8 mouse cellular contexts compared by ENCODE assay signal in the genomic region with DNA sequence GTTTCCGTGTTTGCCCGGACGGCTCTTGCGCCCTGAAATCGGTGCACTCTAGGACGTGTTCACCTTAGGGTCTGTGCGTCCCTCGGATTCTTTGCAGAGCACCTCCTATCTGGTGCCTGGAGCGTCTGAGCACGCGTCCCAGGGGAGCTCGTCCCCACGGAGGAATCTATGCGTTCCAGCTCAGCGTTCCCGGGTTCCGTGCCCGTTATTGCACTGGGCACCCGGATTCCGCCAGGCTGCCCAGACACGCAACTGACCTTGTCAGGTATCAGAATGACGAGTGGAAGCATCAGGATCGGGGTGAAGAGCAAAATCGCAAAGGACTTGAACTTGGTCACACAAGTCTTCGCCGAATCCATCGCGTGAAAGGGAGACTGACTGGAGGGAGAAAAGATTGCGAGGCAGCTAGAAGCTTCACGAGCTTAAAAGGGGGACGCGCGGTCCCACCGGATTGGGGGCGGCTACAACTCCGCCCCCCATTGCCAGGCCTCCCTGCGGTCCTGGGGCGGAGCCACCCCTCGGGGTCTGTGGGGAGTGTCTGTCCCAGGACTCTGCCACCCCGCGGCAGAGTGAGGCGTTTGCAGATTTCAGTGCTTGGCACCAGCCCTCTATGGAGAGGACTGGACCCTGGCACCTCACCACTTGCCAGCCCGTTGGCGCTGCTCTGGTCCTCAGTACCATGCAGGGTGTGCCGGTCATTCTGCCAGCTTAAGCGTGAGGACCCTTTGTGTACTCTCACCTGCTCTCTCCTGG. TPM values are rescaled to one million over a fixed set of nuclear protein-coding genes. Genes with fewer than 3 reads are reported as not detected.
DNase-seq lines count a peak whose midpoint lies in the region; ATAC-seq and TF ChIP-seq lines count a peak whose summit lies in the region.

No protein-coding gene starts in this region.

- TF ChIP-seq CTCF in cortical plate, adult 2 months (IDR thresholded peaks at IDR 0.05; ENCODE audit: extremely low read depth, insufficient read depth, low read length) = peak; percentile 14; the same call in 1 of the 2 replicates

- H3K27ac ChIP-seq in cortical plate, adult 2 months (ENCODE audit: insufficient read depth, low read length) = no peak overlapping the region
- H3K27ac ChIP-seq in intestine, embryonic 15.5 days = no peak overlapping the region

- H3K36me3 ChIP-seq in intestine, embryonic 15.5 days = no peaks in the 10 kb centered on the region

- DNase-seq in adrenal gland, postnatal 14 days = peak; percentile 75
- peak; percentile 62 for DNase-seq in gastrocnemius, postnatal 14 days
- DNase-seq in left cerebral cortex, postnatal 25 days (ENCODE audit: low spot score in 2 of 2) = peak; percentile 38 to 69
- DNase-seq in right cerebral cortex, postnatal 25 days = peak; percentile 42

- no peaks in the 10 kb centered on the region for H3K4me1 ChIP-seq in cortical plate, adult 2 months (ENCODE audit: control insufficient read depth, insufficient read depth, low read length)
- H3K4me1 ChIP-seq in intestine, embryonic 15.5 days (replicated peaks) = 0 out of 2 replicates have a peak, but pooled peaks cover 15% of the 10 kb centered on the region

- WGBS in intestine, embryonic 15.5 days = 1% methylated on average over 46 of the region's 46 CpGs

- peak; percentile 85 for ATAC-seq in intestine, embryonic 15.5 days
- ATAC-seq in megakaryocyte-erythroid progenitor cell, adult 5-6 weeks (replicated peaks; ENCODE audit: low FRiP score, low TSS enrichment, poor library complexity, severe bottlenecking) = peak; percentile 88
- no peak for ATAC-seq in inflammation-experienced regulatory T-cells, adult 6 months

- intact Hi-C loops in gastrocnemius, postnatal 14 days (cut with DNase I; ENCODE audit: low total_unique reads) = no loop called here
- intact Hi-C loops in left cerebral cortex, postnatal 25 days (cut with DNase I) = loop anchor here (2.0 to 5.0 kb wide), 2 partner anchors 42 to 46 kb away; partner anchors contain the start of gene Fbxo39

- H3K27me3 ChIP-seq in intestine, embryonic 15.5 days (replicated peaks) = peaks cover 41% of the 10 kb centered on the region

- H3K4me2 ChIP-seq in intestine, embryonic 15.5 days (replicated peaks) = peak overlapping the region; percentile 86

- peak; percentile 64; the same call in 1 of the 2 replicates for TF ChIP-seq POLR2A in cortical plate, adult 2 months (IDR thresholded peaks at IDR 0.05; ENCODE audit: extremely low read depth, insufficient read depth, low read length)

- H3K9me3 ChIP-seq in intestine, embryonic 15.5 days = no peaks in the 10 kb centered on the region

- H3K9ac ChIP-seq in intestine, embryonic 15.5 days = peak overlapping the region; percentile 24

- H3K4me3 ChIP-seq in cortical plate, adult 2 months (ENCODE audit: insufficient read depth, low read length) = peak overlapping the region; percentile 34
- H3K4me3 ChIP-seq in intestine, embryonic 15.5 days (replicated peaks) = peak overlapping the region; percentile 37

RNA-seq across cellular contexts. Expression of gene Slc13a5, which starts 0.6 kb away (rescaled TPM):
- 0.11 and 0.15 TPM in 2 replicates for total RNA-seq in adrenal gland, postnatal 14 days (2021)
- polyA plus RNA-seq in cortical plate, adult 2 months (2012; rRNA removed) = 16.7 and 20.8 TPM in 2 replicates
- under 1 TPM; 0.14 to 0.31 TPM for total RNA-seq in gastrocnemius, postnatal 14 days (2021)
- 0.11 and 0.49 TPM in 2 replicates for polyA plus RNA-seq in intestine, embryonic 15.5 days (2015; fragmentation: Nextera tagmentation; extraction: Ambion mirVana)
- 10 to 100 TPM; 18.0 to 19.6 TPM for total RNA-seq in left cerebral cortex, postnatal 25 days (2021)
- total RNA-seq in megakaryocyte-erythroid progenitor cell, adult 5-6 weeks (2014; fragmentation: Nextera tagmentation) = not detected in 2 replicates
- not detected in 2 replicates for total RNA-seq in megakaryocyte-erythroid progenitor cell, adult 5-6 weeks (2017)
- not detected for polyA plus RNA-seq in inflammation-experienced regulatory T-cells, adult 6 months (2017; shearing (Covaris generic))

RNA-seq across cellular contexts. Expression of gene Xaf1, which starts 35.0 kb away (rescaled TPM):
- 15.3 and 16.5 TPM in 2 replicates for total RNA-seq in adrenal gland, postnatal 14 days (2021)
- polyA plus RNA-seq in cortical plate, adult 2 months (2012; rRNA removed) = 16.0 and 16.3 TPM in 2 replicates
- 1 to 10 TPM; 6.4 to 6.6 TPM for total RNA-seq in gastrocnemius, postnatal 14 days (2021)
- 4.7 and 4.9 TPM in 2 replicates for polyA plus RNA-seq in intestine, embryonic 15.5 days (2015; fragmentation: Nextera tagmentation; extraction: Ambion mirVana)
- total RNA-seq in left cerebral cortex, postnatal 25 days (2021) = 1 to 10 TPM; 3.9 TPM
- total RNA-seq in megakaryocyte-erythroid progenitor cell, adult 5-6 weeks (2014; fragmentation: Nextera tagmentation) = 11.1 and 27.1 TPM in 2 replicates
- total RNA-seq in megakaryocyte-erythroid progenitor cell, adult 5-6 weeks (2017) = 10.1 and 11.1 TPM in 2 replicates
- 100 to 1,000 TPM in 1 of 3 experiments, 10 to 100 TPM in 2; 45.3 to 118 (median 50.4) TPM for polyA plus RNA-seq in inflammation-experienced regulatory T-cells, adult 6 months (2017; shearing (Covaris generic))

RNA-seq across cellular contexts. Expression of gene Fbxo39, which starts 47.9 kb away (rescaled TPM):
- total RNA-seq in adrenal gland, postnatal 14 days (2021) = not detected in 2 replicates
- not detected in 2 replicates for polyA plus RNA-seq in cortical plate, adult 2 months (2012; rRNA removed)
- total RNA-seq in gastrocnemius, postnatal 14 days (2021) = not detected
- polyA plus RNA-seq in intestine, embryonic 15.5 days (2015; fragmentation: Nextera tagmentation; extraction: Ambion mirVana) = not detected in 2 replicates
- total RNA-seq in left cerebral cortex, postnatal 25 days (2021) = not detected
- total RNA-seq in megakaryocyte-erythroid progenitor cell, adult 5-6 weeks (2014; fragmentation: Nextera tagmentation) = not detected in 2 replicates
- not detected in 2 replicates for total RNA-seq in megakaryocyte-erythroid progenitor cell, adult 5-6 weeks (2017)
- polyA plus RNA-seq in inflammation-experienced regulatory T-cells, adult 6 months (2017; shearing (Covaris generic)) = not detected

RNA-seq across cellular contexts. Expression of gene Med31, which starts 51.0 kb away (rescaled TPM):
- total RNA-seq in adrenal gland, postnatal 14 days (2021) = 12.3 and 13.6 TPM in 2 replicates
- 24.2 and 25.8 TPM in 2 replicates for polyA plus RNA-seq in cortical plate, adult 2 months (2012; rRNA removed)
- 1 to 10 TPM; 6.3 to 6.7 TPM for total RNA-seq in gastrocnemius, postnatal 14 days (2021)
- polyA plus RNA-seq in intestine, embryonic 15.5 days (2015; fragmentation: Nextera tagmentation; extraction: Ambion mirVana) = 33.0 and 34.3 TPM in 2 replicates
- 10 to 100 TPM; 12.1 to 15.9 TPM for total RNA-seq in left cerebral cortex, postnatal 25 days (2021)
- total RNA-seq in megakaryocyte-erythroid progenitor cell, adult 5-6 weeks (2014; fragmentation: Nextera tagmentation) = 7.8 and 15.3 TPM in 2 replicates
- 8.9 and 18.9 TPM in 2 replicates for total RNA-seq in megakaryocyte-erythroid progenitor cell, adult 5-6 weeks (2017)
- polyA plus RNA-seq in inflammation-experienced regulatory T-cells, adult 6 months (2017; shearing (Covaris generic)) = 10 to 100 TPM; 18.1 to 26.9 (median 22.3) TPM

RNA-seq across cellular contexts. Expression of gene Txndc17, which starts 59.0 kb away (rescaled TPM):
- 72.5 and 75.9 TPM in 2 replicates for total RNA-seq in adrenal gland, postnatal 14 days (2021)
- 71.3 and 71.6 TPM in 2 replicates for polyA plus RNA-seq in cortical plate, adult 2 months (2012; rRNA removed)
- total RNA-seq in gastrocnemius, postnatal 14 days (2021) = 10 to 100 TPM; 32.1 to 33.0 TPM
- 340 and 361 TPM in 2 replicates for polyA plus RNA-seq in intestine, embryonic 15.5 days (2015; fragmentation: Nextera tagmentation; extraction: Ambion mirVana)
- 10 to 100 TPM; 30.6 to 32.3 TPM for total RNA-seq in left cerebral cortex, postnatal 25 days (2021)
- total RNA-seq in megakaryocyte-erythroid progenitor cell, adult 5-6 weeks (2014; fragmentation: Nextera tagmentation) = 78.7 and 97.1 TPM in 2 replicates
- total RNA-seq in megakaryocyte-erythroid progenitor cell, adult 5-6 weeks (2017) = 40.0 and 46.5 TPM in 2 replicates
- 100 to 1,000 TPM; 106 to 179 (median 111) TPM for polyA plus RNA-seq in inflammation-experienced regulatory T-cells, adult 6 months (2017; shearing (Covaris generic))

Comparison
In these comparisons a context has a peak if more than half of its experiments do, and no peak if none do; other contexts are left out.
1. RNA of gene Slc13a5, which starts 0.6 kb away (total RNA-seq): 18.0 to 19.6 TPM in left cerebral cortex, postnatal 25 days; 0.14 to 0.31 TPM in gastrocnemius, postnatal 14 days, 0.11 to 0.15 TPM in adrenal gland, postnatal 14 days and not detected in megakaryocyte-erythroid progenitor cell, adult 5-6 weeks; every median in the first group is over 10 times any median in the second.
2. Peak in every context shown above with its lines, with median percentiles within 50 percentile points of each other: DNase-seq.